Mouse (Mus musculus) kidney, embryonic 14.5 days (tissue): ENCODE measurements at regions not wholly inside any gene's neighbourhood (a gene's known extent, or its start where the extent isn't known, plus 50 kb on each side); places are given as distances from the start of the nearest gene placed in this dataset.

ENCODE experiments used
- ATAC-seq: fragments of 200-750 bp; cut with Nextera tagmentation; 2 replicates; pipeline ENCODE4 v1.8.0; 2017; ENCODE audit warnings: moderate number of reproducible peaks, mild to moderate bottlenecking, moderate TSS enrichment, moderate library complexity; ENCODE audit not compliant: low FRiP score, low TSS enrichment
- H3K27ac ChIP-seq: fragments of 300-500 bp; sonication (generic); 2 replicates; pipeline ENCODE4 v1.5.1; 2014; ENCODE audit warnings: low read depth, mild to moderate bottlenecking, low read length, moderate library complexity, mixed read lengths
- H3K27me3 ChIP-seq: fragments of 300-500 bp; sonication (generic); 2 replicates; pipeline ENCODE4 v1.6.1; 2014; ENCODE audit warnings: mild to moderate bottlenecking, low read length; ENCODE audit not compliant: control insufficient read depth, insufficient read depth
- H3K36me3 ChIP-seq: fragments of 300-500 bp; sonication (generic); 2 replicates; pipeline ENCODE4 v1.6.1; 2014; ENCODE audit warnings: low read length, mixed read lengths; ENCODE audit not compliant: control insufficient read depth, insufficient read depth
- H3K4me1 ChIP-seq: fragments of 300-500 bp; sonication (generic); 2 replicates; pipeline ENCODE4 v1.6.1; 2014; ENCODE audit warnings: low read length, mixed read lengths; ENCODE audit not compliant: control insufficient read depth, insufficient read depth
- H3K4me2 ChIP-seq: fragments of 300-500 bp; sonication (generic); replicated peaks from 2 replicates; pipeline ENCODE4 v1.6.1; 2014; ENCODE audit warnings: low read depth, mild to moderate bottlenecking, low read length
- H3K4me3 ChIP-seq: fragments of 300-500 bp; sonication (generic); 2 replicates; pipeline ENCODE4 v1.5.1; 2014; ENCODE audit warnings: mild to moderate bottlenecking, low read length
- H3K9ac ChIP-seq: fragments of 300-500 bp; sonication (generic); 2 replicates; pipeline ENCODE4 v1.6.1; 2014; ENCODE audit warnings: low read depth, mild to moderate bottlenecking, low read length, moderate library complexity
- H3K9me3 ChIP-seq: fragments of 300-500 bp; sonication (generic); 2 replicates; pipeline ENCODE4 v1.6.1; 2016; ENCODE audit warnings: low read length; ENCODE audit not compliant: control insufficient read depth
- WGBS: fragments of 180-500 bp; shearing (Covaris S2); extraction: QIAGEN DNeasy Blood & Tissue Kit; methylation state at CpG from one replicate; pipeline ENCODE4 v1.1.7; 2014; 5-methylcytosine and 5-hydroxymethylcytosine counted together

GRCm38 (mm10) chr11:112458075-112458474, 323.9 kb upstream of the Sox9 start:
- Histone ChIP-seq H3K9me3 (no peaks in the 10 kb centered on the region), H3K4me3 (no peak overlapping the region), H3K4me2 (no peak overlapping the region), H3K4me1 (no peaks in the 10 kb centered on the region), H3K9ac (no peak overlapping the region), H3K27me3 (no peaks in the 10 kb centered on the region), H3K27ac (no peak overlapping the region), H3K36me3 (no peaks in the 10 kb centered on the region)
- no peak for ATAC-seq
- WGBS, result 88% methylated on average over 2 of the region's 2 CpGs

DNA sequence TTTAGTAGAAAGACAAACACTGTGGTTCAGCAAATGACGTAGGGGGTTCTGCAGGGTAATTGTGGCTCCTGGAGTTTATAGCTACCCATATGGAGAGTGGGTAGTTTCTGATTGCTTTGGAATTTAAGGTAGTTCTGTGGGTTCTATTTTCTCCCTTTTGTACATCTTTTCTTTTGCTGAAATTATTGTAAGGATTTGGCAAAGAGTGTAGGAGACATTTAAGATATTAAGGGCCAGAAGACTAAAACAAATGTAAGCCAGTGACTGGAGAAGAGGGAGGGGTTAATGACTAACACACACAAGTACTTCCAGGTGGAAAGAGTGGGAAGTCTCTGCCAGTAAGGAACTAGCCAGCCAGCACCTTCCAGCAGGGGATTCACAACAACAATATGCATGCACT, 318.9 kb upstream of the Sox9 start:
- H3K4me2 ChIP-seq, result no peak overlapping the region
- H3K4me1 ChIP-seq, result no peaks in the 10 kb centered on the region
- H3K36me3 ChIP-seq, result no peaks in the 10 kb centered on the region
- no peak overlapping the region for H3K27ac ChIP-seq
- no peaks in the 10 kb centered on the region for H3K27me3 ChIP-seq
- no peaks in the 10 kb centered on the region for H3K9me3 ChIP-seq
- no peak overlapping the region for H3K4me3 ChIP-seq
- no peak overlapping the region for H3K9ac ChIP-seq
- no peak for ATAC-seq
- 64% methylated on average over 1 of the region's 1 CpGs for WGBS

DNA sequence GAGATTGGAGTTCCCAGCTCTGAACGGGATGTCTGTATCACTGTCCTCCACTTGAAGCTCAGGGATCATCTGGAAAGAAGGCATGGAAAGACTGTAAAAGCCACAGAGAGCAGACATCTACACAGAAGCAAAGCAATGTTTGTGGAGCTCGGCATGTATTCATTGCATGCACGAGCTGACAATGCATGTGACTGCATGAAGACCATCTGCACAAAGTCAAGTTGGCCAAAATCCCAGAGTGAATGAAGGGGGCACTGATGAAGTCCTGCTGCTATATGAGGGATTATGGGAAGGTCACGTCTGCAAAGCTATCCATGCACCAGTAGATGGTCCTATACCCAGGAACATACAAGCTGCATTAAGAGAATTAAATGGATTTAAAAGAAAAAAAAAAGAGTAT, 317.6 kb upstream of the Sox9 start:
- Histone ChIP-seq H3K4me1 (no peaks in the 10 kb centered on the region), H3K27me3 (no peaks in the 10 kb centered on the region), H3K4me2 (no peak overlapping the region), H3K9ac (no peak overlapping the region), H3K9me3 (no peaks in the 10 kb centered on the region), H3K4me3 (no peak overlapping the region), H3K27ac (no peak overlapping the region), H3K36me3 (no peaks in the 10 kb centered on the region)
- no peak for ATAC-seq
- WGBS, result 84% methylated on average over 4 of the region's 4 CpGs

DNA sequence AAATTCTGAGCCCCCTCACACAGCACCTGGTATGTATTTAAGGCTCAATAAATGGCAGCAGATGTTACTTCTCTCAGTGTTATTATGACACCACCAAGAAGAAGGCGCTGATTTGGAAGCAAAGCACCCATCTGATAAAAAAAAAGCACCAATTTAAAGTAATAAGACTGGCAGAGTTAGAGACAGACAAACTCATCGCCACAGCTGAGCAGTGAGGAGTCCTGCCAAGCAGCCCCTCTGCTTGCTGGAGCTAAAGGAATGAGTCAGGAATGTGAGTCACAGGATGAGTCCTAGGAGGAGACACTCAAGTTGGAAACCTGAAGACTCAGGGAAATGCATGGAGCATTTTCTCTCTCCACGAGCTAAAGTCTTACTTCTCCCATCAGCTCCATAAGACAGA, 311.7 kb upstream of the Sox9 start:
- Histone ChIP-seq H3K27me3 (no peaks in the 10 kb centered on the region), H3K4me2 (no peak overlapping the region), H3K9ac (no peak overlapping the region), H3K4me3 (no peak overlapping the region), H3K9me3 (no peaks in the 10 kb centered on the region), H3K4me1 (no peaks in the 10 kb centered on the region), H3K27ac (no peak overlapping the region), H3K36me3 (no peaks in the 10 kb centered on the region)
- whole genome bisulfite sequencing, result 63% methylated on average over 3 of the region's 3 CpGs
- no peak for ATAC-seq

GRCm38 (mm10) chr11:112473237-112473636, 308.8 kb upstream of the Sox9 start:
- H3K9ac ChIP-seq, result no peak overlapping the region
- no peak overlapping the region for H3K27ac ChIP-seq
- no peak overlapping the region for H3K4me2 ChIP-seq
- no peak for ATAC-seq
- H3K4me3 ChIP-seq, result no peak overlapping the region
- H3K27me3 ChIP-seq, result no peaks in the 10 kb centered on the region
- 83% methylated on average over 7 of the region's 7 CpGs for WGBS
- H3K36me3 ChIP-seq, result no peaks in the 10 kb centered on the region
- H3K4me1 ChIP-seq, result no peaks in the 10 kb centered on the region
- no peaks in the 10 kb centered on the region for H3K9me3 ChIP-seq

DNA sequence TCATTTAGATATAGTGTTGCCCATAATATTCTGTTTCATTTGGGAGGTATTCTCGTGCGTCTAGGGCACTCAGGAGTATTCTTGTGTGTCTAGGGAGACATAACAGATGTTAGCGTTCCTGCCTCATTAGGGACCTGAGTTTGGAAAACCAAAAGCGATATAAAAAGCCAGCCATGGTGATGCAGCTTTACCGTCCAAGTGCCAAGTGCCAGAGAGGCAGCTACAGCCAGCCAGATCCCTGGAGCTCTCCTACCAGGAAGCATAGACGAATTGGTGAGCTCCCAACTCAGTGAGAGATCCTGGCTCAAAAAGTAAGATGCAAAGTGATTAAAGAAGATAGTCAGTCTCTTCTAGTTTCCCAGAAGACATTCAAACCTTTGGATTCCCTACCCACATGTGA, 308.3 kb upstream of the Sox9 start:
- H3K4me3 ChIP-seq, result no peak overlapping the region
- H3K9ac ChIP-seq, result no peak overlapping the region
- no peak for ATAC-seq

GRCm38 (mm10) chr11:112480360-112480759, 301.7 kb upstream of the Sox9 start:
- Histone ChIP-seq H3K4me2 (no peak overlapping the region; the same call in 1 of the 2 replicates), H3K9ac (no peak overlapping the region), H3K36me3 (no peaks in the 10 kb centered on the region), H3K9me3 (no peaks in the 10 kb centered on the region), H3K4me3 (no peak overlapping the region), H3K4me1 (no peaks in the 10 kb centered on the region), H3K27me3 (no peaks in the 10 kb centered on the region), H3K27ac (no peak overlapping the region)
- ATAC-seq, result no peak
- 70% methylated on average over 11 of the region's 11 CpGs for WGBS

More for the DNA sequence above, 308.3 kb upstream of the Sox9 start:
- 78% methylated on average over 6 of the region's 6 CpGs for WGBS
- Histone ChIP-seq H3K27ac (no peak overlapping the region), H3K36me3 (no peaks in the 10 kb centered on the region), H3K4me1 (no peaks in the 10 kb centered on the region), H3K9me3 (no peaks in the 10 kb centered on the region), H3K27me3 (no peaks in the 10 kb centered on the region), H3K4me2 (no peak overlapping the region)

DNA sequence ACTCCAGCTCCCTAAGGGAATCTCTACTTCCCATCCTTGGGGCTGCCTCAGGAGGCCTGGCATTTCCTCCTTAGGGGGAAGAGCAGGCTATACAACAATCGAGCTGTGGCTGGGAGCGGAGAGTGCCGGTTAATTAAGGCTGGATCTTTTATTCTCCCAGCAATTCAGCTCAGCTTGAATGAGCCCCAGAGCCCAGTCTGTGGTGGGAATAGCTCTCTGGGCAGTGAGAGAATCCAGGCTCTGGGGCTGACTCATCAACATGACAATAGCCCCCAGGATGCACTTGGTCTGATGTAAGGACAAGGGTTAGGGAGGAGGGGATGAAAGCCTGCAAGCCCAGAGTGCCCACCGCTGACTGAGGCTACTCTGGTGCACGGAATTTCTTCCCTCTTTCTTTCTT, 280.2 kb upstream of the Sox9 start:
- H3K4me2 ChIP-seq, result no peak overlapping the region
- H3K36me3 ChIP-seq, result no peaks in the 10 kb centered on the region
- no peaks in the 10 kb centered on the region for H3K27me3 ChIP-seq
- H3K4me3 ChIP-seq, result no peak overlapping the region
- WGBS, result 6% methylated on average over 5 of the region's 5 CpGs
- H3K4me1 ChIP-seq, result no peaks in the 10 kb centered on the region
- no peaks in the 10 kb centered on the region for H3K9me3 ChIP-seq
- H3K27ac ChIP-seq, result no peak overlapping the region
- ATAC-seq, result no peak
- H3K9ac ChIP-seq, result no peak overlapping the region

DNA sequence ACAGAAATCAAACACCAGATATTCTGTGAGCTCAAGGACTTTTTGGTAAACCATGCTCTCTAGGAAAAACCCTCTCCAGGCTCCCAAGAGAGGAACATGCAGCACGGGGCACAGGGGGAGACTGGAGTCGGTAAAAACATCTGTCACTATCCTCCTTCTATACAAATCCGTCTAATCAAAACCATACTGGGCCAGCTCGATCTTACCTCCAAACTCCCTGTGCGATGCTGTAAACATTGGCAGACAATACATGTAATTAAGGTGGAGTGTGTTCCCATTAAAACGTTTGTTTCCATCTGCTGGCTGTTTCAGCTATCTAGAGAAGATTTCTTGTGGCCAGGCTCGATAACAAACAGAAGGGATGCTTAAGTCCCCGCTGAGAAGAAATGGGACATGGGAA, 262.9 kb upstream of the Sox9 start:
- H3K27ac ChIP-seq, result no peak overlapping the region
- H3K36me3 ChIP-seq, result no peaks in the 10 kb centered on the region
- no peaks in the 10 kb centered on the region for H3K9me3 ChIP-seq
- no peak for ATAC-seq
- 82% methylated on average over 8 of the region's 8 CpGs for WGBS
- no peak overlapping the region for H3K4me2 ChIP-seq
- no peaks in the 10 kb centered on the region for H3K27me3 ChIP-seq
- no peaks in the 10 kb centered on the region for H3K4me1 ChIP-seq
- H3K4me3 ChIP-seq, result no peak overlapping the region
- H3K9ac ChIP-seq, result no peak overlapping the region

- Histone ChIP-seq H3K36me3 (no peaks in the 10 kb centered on the region), H3K4me1 (no peaks in the 10 kb centered on the region), H3K27ac (no peak overlapping the region), H3K4me3 (no peak overlapping the region), H3K9me3 (peaks cover 3% of the 10 kb centered on the region; the same call in 1 of the 2 replicates), H3K4me2 (no peak overlapping the region), H3K9ac (no peak overlapping the region), H3K27me3 (no peaks in the 10 kb centered on the region)
- 94% methylated on average over 3 of the region's 3 CpGs for WGBS
- no peak for ATAC-seq
Measured at GRCm38 (mm10) chr11:112524983-112525382, 257.0 kb upstream of the Sox9 start.
